Mouse (Mus musculus) lung, postnatal 0 days (tissue): Measurements from ENCODE around the gene Slc30a7.

Experiments used
- CTCF ChIP-seq: IDR thresholded peaks from 2 replicates; pipeline ENCODE4 v1.5.1; 2016; ENCODE audit warnings: antibody characterized with exemption, mild to moderate bottlenecking
- EP300 ChIP-seq: IDR thresholded peaks from 2 replicates; pipeline ENCODE4 v1.6.1; 2016; ENCODE audit warnings: antibody characterized with exemption, mild to moderate bottlenecking, control low read depth

DNA sequence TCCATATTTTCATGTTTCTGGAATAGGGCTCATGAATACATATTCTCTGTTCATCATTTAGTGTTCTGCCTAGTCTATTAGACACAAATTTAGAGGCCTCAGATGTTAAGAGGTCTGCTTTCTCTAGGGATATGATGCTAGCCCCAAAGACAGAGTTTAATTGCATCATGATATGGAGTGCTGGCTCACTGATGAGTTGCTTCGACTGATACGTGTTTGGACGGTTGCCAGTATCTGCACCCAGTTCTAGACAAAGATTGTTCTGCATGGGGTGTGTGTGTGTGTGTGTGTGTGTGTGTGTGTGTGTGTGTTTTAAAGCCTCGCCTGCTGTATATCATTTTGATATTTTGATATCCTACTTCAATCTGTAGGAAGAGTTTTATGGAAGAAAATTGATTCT lies 114.9 kb downstream of the Slc30a7 start:
- TF ChIP-seq EP300 (no peak), CTCF (no peak)
